Mouse (Mus musculus) megakaryocyte-erythroid progenitor cell, adult 5 weeks (primary cell): ENCODE data around the gene Ppp4r2. TPM values are rescaled to one million over a fixed set of nuclear protein-coding genes. Genes with fewer than 3 reads are reported as not detected.

Experiments used
- polyA plus RNA-seq: library from polyadenylated mRNA; stranded (reverse); fragments of >175 nt; gene quantifications from 2 replicates; pipeline ENCODE4 v1.2.3, GENCODE M21; 2012

Ppp4r2 gene
- polyA plus RNA-seq: 55.9 and 66.0 TPM in 2 replicates

DNA sequence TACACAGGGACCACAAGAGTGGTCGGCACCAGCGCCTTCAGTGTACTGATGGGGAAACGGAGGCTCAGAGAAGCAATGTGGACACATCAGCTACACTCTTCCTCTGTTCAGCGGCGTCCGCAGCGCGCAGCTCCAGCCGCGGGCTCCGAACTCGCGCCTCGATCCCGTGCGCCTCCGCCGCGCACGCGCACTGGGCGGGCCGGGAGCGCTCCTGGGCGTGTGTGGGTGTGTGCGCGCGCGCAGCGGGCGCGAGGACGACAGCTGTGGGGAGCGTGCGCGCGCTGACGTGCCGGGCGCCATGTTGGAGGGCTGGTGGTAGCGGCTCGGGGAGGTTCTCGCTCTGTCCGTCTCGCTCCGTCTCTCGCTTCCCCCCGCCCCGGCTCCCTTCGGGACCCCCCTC, at the start of gene Ppp4r2:
Ppp4r2 (plus strand) TSS at position 268 of the 400 bp plus-strand sequence.

Other genes with a start within 250 kb of the Ppp4r2 start
- 11.8 and 15.0 TPM in 2 replicates for gene Shq1, start 162.5 kb upstream of the Ppp4r2 start, polyA plus RNA-seq
- 0.06 TPM in 1 of 2 replicates, not detected in the other for gene Gxylt2, start 128.9 kb upstream of the Ppp4r2 start, polyA plus RNA-seq